Comparison of ENCODE assay signal across 29 mouse cellular contexts in genomic region chr8:121033299-121034013, GRCm38 (mm10). TPM values are rescaled to one million over a fixed set of nuclear protein-coding genes. Genes with fewer than 3 reads are reported as not detected.
DNase-seq lines count a peak whose midpoint lies in the region; ATAC-seq lines count a peak whose summit lies in the region.
"Had no signal": no experiment of that assay in that cellular context is flagged by ENCODE, and none has a peak within 500 bp of the region (broad histone marks: within the 10 kb centered on the region; RNA-seq: fewer than 3 reads in every experiment).

No protein-coding gene starts in this region.

- no peak overlapping the region for H3K4me2 ChIP-seq in limb, embryonic 12.5 days
- H3K4me2 ChIP-seq: forebrain, embryonic 13.5 days; heart, embryonic 15.5 days; hindbrain, embryonic 14.5 days; kidney, embryonic 15.5 days; limb, embryonic 15.5 days; liver, embryonic 13.5 days; midbrain, embryonic 15.5 days had no signal

- H3K36me3 ChIP-seq in limb, embryonic 12.5 days: no peaks in the 10 kb centered on the region
- H3K36me3 ChIP-seq in limb, embryonic 10.5 days: no peaks in the 10 kb centered on the region
- H3K36me3 ChIP-seq: heart, embryonic 10.5 days; heart, embryonic 15.5 days; kidney, embryonic 15.5 days; limb, embryonic 15.5 days; liver, embryonic 13.5 days; midbrain, embryonic 15.5 days had no signal

- H3K4me1 ChIP-seq in limb, embryonic 12.5 days (replicated peaks): peaks cover 22% of the 10 kb centered on the region
- peaks cover 19% of the 10 kb centered on the region for H3K4me1 ChIP-seq in limb, embryonic 10.5 days
- H3K4me1 ChIP-seq: forebrain, embryonic 13.5 days; heart, embryonic 15.5 days; liver, embryonic 13.5 days; midbrain, embryonic 15.5 days had no signal

- H3K4me3 ChIP-seq in limb, embryonic 12.5 days (replicated peaks): no peak overlapping the region
- no peak overlapping the region for H3K4me3 ChIP-seq in limb, embryonic 10.5 days
- H3K4me3 ChIP-seq: forebrain, embryonic 13.5 days; heart, embryonic 10.5 days; heart, embryonic 15.5 days; kidney, embryonic 15.5 days; limb, embryonic 15.5 days; liver, embryonic 13.5 days; megakaryocyte, embryonic 14.5 days; midbrain, embryonic 15.5 days had no signal

- intact Hi-C loops in heart, postnatal 10 days (cut with DNase I): no loop called here

- WGBS in limb, embryonic 12.5 days: 31% methylated on average over 20 of the region's 20 CpGs
- 49% methylated on average over 20 of the region's 20 CpGs for WGBS in limb, embryonic 10.5 days

- ATAC-seq in limb, embryonic 12.5 days (ENCODE audit: insufficient number of reproducible peaks, insufficient read depth, low FRiP score, low TSS enrichment, low read depth): 0 out of 2 replicates have a peak, but pooled peaks have one; percentile 53
- ATAC-seq: forebrain, embryonic 13.5 days; inflammation-experienced regulatory T-cells, adult 6 months; lung, postnatal 0 days; midbrain, embryonic 15.5 days; Patski had no signal

- peaks cover 85% of the 10 kb centered on the region for H3K27me3 ChIP-seq in limb, embryonic 12.5 days
- peaks cover 96% of the 10 kb centered on the region for H3K27me3 ChIP-seq in limb, embryonic 10.5 days (ENCODE audit: low read depth, poor library complexity, severe bottlenecking)
- H3K27me3 ChIP-seq: forebrain, embryonic 13.5 days; liver, embryonic 13.5 days; midbrain, embryonic 15.5 days had no signal

- no peak overlapping the region for H3K27ac ChIP-seq in limb, embryonic 12.5 days
- H3K27ac ChIP-seq in limb, embryonic 10.5 days: no peak overlapping the region
- H3K27ac ChIP-seq: forebrain, embryonic 13.5 days; heart, embryonic 10.5 days; heart, embryonic 15.5 days; hindbrain, embryonic 14.5 days; kidney, embryonic 15.5 days; limb, embryonic 15.5 days; liver, embryonic 13.5 days; midbrain, embryonic 15.5 days had no signal

- no peak overlapping the region for H3K9ac ChIP-seq in limb, embryonic 12.5 days (replicated peaks)
- H3K9ac ChIP-seq: forebrain, embryonic 13.5 days; heart, embryonic 15.5 days; hindbrain, embryonic 14.5 days; kidney, embryonic 15.5 days; limb, embryonic 15.5 days; liver, embryonic 13.5 days; midbrain, embryonic 15.5 days had no signal

- DNase-seq in heart, adult 11 months: peak; percentile 89
- DNase-seq in heart, postnatal 10 days: no peak
- no peak for DNase-seq in limb, embryonic 10.5 days (ENCODE audit: low spot score)
- peak; percentile 24 for DNase-seq in embryo, embryonic 11.5 days (ENCODE audit: low read depth, low spot score)
- DNase-seq in testis, postnatal 14 days (ENCODE audit: low spot score): peak; percentile 49
- DNase-seq in adrenal gland, postnatal 10 days: no peak
- DNase-seq: adrenal gland, postnatal 25 days; cerebellum, adult 18-20 months; cerebellum, postnatal 10 days; gastrocnemius, postnatal 10 days; heart, postnatal 4 days; kidney, adult 11 months; liver, embryonic 13.5 days; lung, adult 18-20 months; lung, postnatal 4 days; right cerebral cortex, postnatal 4 days had no signal

- no peaks in the 10 kb centered on the region for H3K9me3 ChIP-seq in limb, embryonic 12.5 days
- H3K9me3 ChIP-seq in limb, embryonic 10.5 days (replicated peaks): no peaks in the 10 kb centered on the region
- H3K9me3 ChIP-seq: forebrain, embryonic 13.5 days; heart, embryonic 10.5 days; heart, embryonic 15.5 days; kidney, embryonic 15.5 days; limb, embryonic 15.5 days; liver, embryonic 13.5 days; midbrain, embryonic 15.5 days had no signal

RNA-seq across cellular contexts. Expression of gene Foxf1, which starts 50.7 kb away (rescaled TPM):
- total RNA-seq in heart, postnatal 10 days (2021): under 1 TPM; 0.37 to 0.38 TPM
- polyA plus RNA-seq in limb, embryonic 12.5 days (2016; fragmentation: Nextera tagmentation; extraction: Ambion mirVana): 0.33 and 1.4 TPM in 2 replicates
- polyA plus RNA-seq in limb, embryonic 10.5 days (2016; fragmentation: Nextera tagmentation; extraction: Ambion mirVana): 0.48 and 4.4 TPM in 2 replicates
- 1 to 10 TPM; 1.4 to 1.7 TPM for total RNA-seq in adrenal gland, postnatal 10 days (2021)
- total RNA-seq: MEL had no signal

Comparison
In these comparisons a context has a peak if more than half of its experiments do, and no peak if none do; other contexts are left out.
1. DNase-seq: peak in heart, adult 11 months (single experiment), embryo, embryonic 11.5 days (single experiment) and testis, postnatal 14 days (single experiment); none in heart, postnatal 10 days (0 of 2), limb, embryonic 10.5 days (single experiment) and adrenal gland, postnatal 10 days (single experiment).